Mouse (Mus musculus): ENCODE measurements at regions not wholly inside any gene's neighbourhood (a gene's known extent, or its start where the extent isn't known, plus 50 kb on each side); places are given as distances from the start of the nearest gene placed in this dataset.

GRCm38 (mm10) chr8:116375758-116376157 is 129.0 kb upstream of the Dynlrb2 start:
- in situ Hi-C loops (cut with MboI; ENCODE audit: low sequenced_read_pairs in 2 of 2, unreplicated experiment in 2 of 2) = no loop called here
- H3K9ac ChIP-seq (ENCODE audit: insufficient read depth, low read depth, low read length, poor library complexity, severe bottlenecking) = no peak overlapping the region

GRCm38 (mm10) chr8:116373063-116373462 is 131.7 kb upstream of the Dynlrb2 start:
- TF ChIP-seq HCFC1 (IDR thresholded peaks at IDR 0.05; ENCODE audit: borderline replicate concordance, insufficient read depth, low read length) = no peak
- no peak for TF ChIP-seq CHD2 (IDR thresholded peaks at IDR 0.05; ENCODE audit: low read depth, low read length)
- TF ChIP-seq ZNF384 (IDR thresholded peaks at IDR 0.05; ENCODE audit: low read depth, low read length) = no peak
- TF ChIP-seq MAFK (IDR thresholded peaks at IDR 0.05; ENCODE audit: insufficient read depth, low read depth, low read length) = no peak
- TF ChIP-seq ZC3H11A (IDR thresholded peaks at IDR 0.05; ENCODE audit: borderline replicate concordance, low read depth, low read length) = no peak
- H3K9ac ChIP-seq (ENCODE audit: insufficient read depth, low read depth, low read length, poor library complexity, severe bottlenecking) = no peak overlapping the region
- in situ Hi-C loops (cut with MboI; ENCODE audit: low sequenced_read_pairs in 2 of 2, unreplicated experiment in 2 of 2) = no loop called here
- H3K9me3 ChIP-seq (ENCODE audit: control insufficient read depth, insufficient read depth, low read depth, low read length) = no peaks in the 10 kb centered on the region
- peak; percentile 41 for DNase-seq (ENCODE audit: low read depth, low spot score)
- no peak overlapping the region for H3K4me3 ChIP-seq (ENCODE audit: insufficient read depth in 1 of 2, low read depth in 1 of 2, low read length in 2 of 2, poor library complexity in 1 of 2, severe bottlenecking in 1 of 2)
- H3K36me3 ChIP-seq (ENCODE audit: control insufficient read depth, insufficient read depth, low read length, poor library complexity, severe bottlenecking) = no peaks in the 10 kb centered on the region
- H3K27ac ChIP-seq (ENCODE audit: insufficient read depth, low read depth, low read length, poor library complexity, severe bottlenecking) = no peak overlapping the region
- H3K4me1 ChIP-seq (ENCODE audit: control insufficient read depth in 2 of 2, insufficient read depth in 2 of 2, low read length in 2 of 2, poor library complexity in 1 of 2) = peaks cover 0 to 11% of the 10 kb centered on the region in 2 experiments; a peak in 3 of 4 replicates

More at GRCm38 (mm10) chr8:116375758-116376157, 129.0 kb upstream of the Dynlrb2 start:
- H3K4me1 ChIP-seq (ENCODE audit: control insufficient read depth in 2 of 2, insufficient read depth in 2 of 2, low read length in 2 of 2, poor library complexity in 1 of 2) = peaks cover 0 to 9% of the 10 kb centered on the region in 2 experiments; a peak in 3 of 4 replicates
- no peaks in the 10 kb centered on the region for H3K9me3 ChIP-seq (ENCODE audit: control insufficient read depth, insufficient read depth, low read depth, low read length)
- H3K4me3 ChIP-seq (ENCODE audit: insufficient read depth in 1 of 2, low read depth in 1 of 2, low read length in 2 of 2, poor library complexity in 1 of 2, severe bottlenecking in 1 of 2) = no peak overlapping the region
- no peak overlapping the region for H3K27ac ChIP-seq (ENCODE audit: insufficient read depth, low read depth, low read length, poor library complexity, severe bottlenecking)
- H3K36me3 ChIP-seq (ENCODE audit: control insufficient read depth, insufficient read depth, low read length, poor library complexity, severe bottlenecking) = no peaks in the 10 kb centered on the region
- TF ChIP-seq ZC3H11A (IDR thresholded peaks at IDR 0.05; ENCODE audit: borderline replicate concordance, low read depth, low read length) = no peak
- no peak for TF ChIP-seq ZNF384 (IDR thresholded peaks at IDR 0.05; ENCODE audit: low read depth, low read length)
- TF ChIP-seq HCFC1 (IDR thresholded peaks at IDR 0.05; ENCODE audit: borderline replicate concordance, insufficient read depth, low read length) = no peak
- no peak for TF ChIP-seq CHD2 (IDR thresholded peaks at IDR 0.05; ENCODE audit: low read depth, low read length)
- no peak for TF ChIP-seq MAFK (IDR thresholded peaks at IDR 0.05; ENCODE audit: insufficient read depth, low read depth, low read length)
- DNase-seq (ENCODE audit: low read depth, low spot score) = no peak

GRCm38 (mm10) chr8:116372574-116372973 is 132.2 kb upstream of the Dynlrb2 start:
- Histone ChIP-seq H3K27ac (ENCODE audit: insufficient read depth, low read depth, low read length, poor library complexity, severe bottlenecking) (no peak overlapping the region), H3K36me3 (ENCODE audit: control insufficient read depth, insufficient read depth, low read length, poor library complexity, severe bottlenecking) (no peaks in the 10 kb centered on the region), H3K4me3 (ENCODE audit: insufficient read depth in 1 of 2, low read depth in 1 of 2, low read length in 2 of 2, poor library complexity in 1 of 2, severe bottlenecking in 1 of 2) (no peak overlapping the region), H3K9ac (ENCODE audit: insufficient read depth, low read depth, low read length, poor library complexity, severe bottlenecking) (no peak overlapping the region), H3K4me1 (ENCODE audit: control insufficient read depth in 2 of 2, insufficient read depth in 2 of 2, low read length in 2 of 2, poor library complexity in 1 of 2) (peaks cover 0 to 11% of the 10 kb centered on the region in 2 experiments; a peak in 3 of 4 replicates), H3K9me3 (ENCODE audit: control insufficient read depth, insufficient read depth, low read depth, low read length) (no peaks in the 10 kb centered on the region)
- no peak for TF ChIP-seq HCFC1 (IDR thresholded peaks at IDR 0.05; ENCODE audit: borderline replicate concordance, insufficient read depth, low read length)
- TF ChIP-seq ZC3H11A (IDR thresholded peaks at IDR 0.05; ENCODE audit: borderline replicate concordance, low read depth, low read length) = no peak
- TF ChIP-seq CHD2 (IDR thresholded peaks at IDR 0.05; ENCODE audit: low read depth, low read length) = no peak
- no peak for TF ChIP-seq ZNF384 (IDR thresholded peaks at IDR 0.05; ENCODE audit: low read depth, low read length)
- TF ChIP-seq MAFK (IDR thresholded peaks at IDR 0.05; ENCODE audit: insufficient read depth, low read depth, low read length) = no peak
- no peak for DNase-seq (ENCODE audit: low read depth, low spot score)
- in situ Hi-C loops (cut with MboI; ENCODE audit: low sequenced_read_pairs in 2 of 2, unreplicated experiment in 2 of 2) = no loop called here

GRCm38 (mm10) chr8:116372056-116372455 is 132.7 kb upstream of the Dynlrb2 start:
- Histone ChIP-seq H3K4me3 (ENCODE audit: insufficient read depth in 1 of 2, low read depth in 1 of 2, low read length in 2 of 2, poor library complexity in 1 of 2, severe bottlenecking in 1 of 2) (no peak overlapping the region), H3K4me1 (ENCODE audit: control insufficient read depth in 2 of 2, insufficient read depth in 2 of 2, low read length in 2 of 2, poor library complexity in 1 of 2) (peaks cover 0 to 11% of the 10 kb centered on the region in 2 experiments; a peak in 3 of 4 replicates), H3K9me3 (ENCODE audit: control insufficient read depth, insufficient read depth, low read depth, low read length) (no peaks in the 10 kb centered on the region), H3K27ac (ENCODE audit: insufficient read depth, low read depth, low read length, poor library complexity, severe bottlenecking) (no peak overlapping the region), H3K36me3 (ENCODE audit: control insufficient read depth, insufficient read depth, low read length, poor library complexity, severe bottlenecking) (no peaks in the 10 kb centered on the region), H3K9ac (ENCODE audit: insufficient read depth, low read depth, low read length, poor library complexity, severe bottlenecking) (no peak overlapping the region)
- TF ChIP-seq ZC3H11A (IDR thresholded peaks at IDR 0.05; ENCODE audit: borderline replicate concordance, low read depth, low read length) = no peak
- no peak for TF ChIP-seq HCFC1 (IDR thresholded peaks at IDR 0.05; ENCODE audit: borderline replicate concordance, insufficient read depth, low read length)
- TF ChIP-seq MAFK (IDR thresholded peaks at IDR 0.05; ENCODE audit: insufficient read depth, low read depth, low read length) = no peak
- TF ChIP-seq CHD2 (IDR thresholded peaks at IDR 0.05; ENCODE audit: low read depth, low read length) = no peak
- TF ChIP-seq ZNF384 (IDR thresholded peaks at IDR 0.05; ENCODE audit: low read depth, low read length) = no peak
- no peak for DNase-seq (ENCODE audit: low read depth, low spot score)
- in situ Hi-C loops (cut with MboI; ENCODE audit: low sequenced_read_pairs in 2 of 2, unreplicated experiment in 2 of 2) = no loop called here

Measured in ES-E14 (cell line).